Mouse (Mus musculus) G1E-ER4 (cell line): ENCODE measurements around the gene Hdac11. TPM values are rescaled to one million over a fixed set of nuclear protein-coding genes. Genes with fewer than 3 reads are reported as not detected.

Experiments
- GATA1 ChIP-seq: IDR thresholded peaks from one replicate; pipeline ENCODE4 v1.8.0; 2012; ENCODE audit warnings: low read length, inconsistent platforms
- polyA plus RNA-seq: library from polyadenylated mRNA; stranded (reverse); fragments of >175 nt; gene quantifications from 2 replicates; pipeline ENCODE4 v1.2.3, GENCODE M21; 2012

The Hdac11 gene
- polyA plus RNA-seq, 1 experiment: 1.1 TPM

GRCm38 (mm10) chr6:91157237-91157570 lies 739 bp downstream of the Hdac11 start:
- no peak for TF ChIP-seq GATA1

GRCm38 (mm10) chr6:91159047-91159446 lies 2.6 kb downstream of the Hdac11 start:
- TF ChIP-seq GATA1: no peak

DNA sequence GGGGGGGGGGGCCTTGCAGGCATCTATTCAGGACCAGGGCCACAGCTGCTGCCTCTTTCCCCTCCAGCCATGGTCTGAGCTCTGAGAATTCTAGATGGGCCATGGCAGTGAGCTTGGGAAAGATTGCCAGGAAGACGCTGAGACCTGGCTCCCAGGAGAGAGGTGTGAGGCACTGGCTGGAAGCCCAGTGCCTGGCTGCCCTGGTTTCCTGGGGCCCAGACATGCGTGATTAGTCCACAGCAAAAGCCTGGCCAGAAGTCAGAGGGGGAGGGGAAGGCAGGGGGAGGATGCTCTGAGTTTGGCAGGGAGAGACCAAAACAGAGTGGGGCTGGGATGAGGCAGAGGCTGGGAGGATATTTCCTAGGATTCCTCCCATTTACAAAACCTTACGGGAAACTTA lies 3.9 kb downstream of the Hdac11 start:
- TF ChIP-seq GATA1: no peak

GRCm38 (mm10) chr6:91160976-91161375 lies 4.5 kb downstream of the Hdac11 start:
- TF ChIP-seq GATA1: no peak

DNA sequence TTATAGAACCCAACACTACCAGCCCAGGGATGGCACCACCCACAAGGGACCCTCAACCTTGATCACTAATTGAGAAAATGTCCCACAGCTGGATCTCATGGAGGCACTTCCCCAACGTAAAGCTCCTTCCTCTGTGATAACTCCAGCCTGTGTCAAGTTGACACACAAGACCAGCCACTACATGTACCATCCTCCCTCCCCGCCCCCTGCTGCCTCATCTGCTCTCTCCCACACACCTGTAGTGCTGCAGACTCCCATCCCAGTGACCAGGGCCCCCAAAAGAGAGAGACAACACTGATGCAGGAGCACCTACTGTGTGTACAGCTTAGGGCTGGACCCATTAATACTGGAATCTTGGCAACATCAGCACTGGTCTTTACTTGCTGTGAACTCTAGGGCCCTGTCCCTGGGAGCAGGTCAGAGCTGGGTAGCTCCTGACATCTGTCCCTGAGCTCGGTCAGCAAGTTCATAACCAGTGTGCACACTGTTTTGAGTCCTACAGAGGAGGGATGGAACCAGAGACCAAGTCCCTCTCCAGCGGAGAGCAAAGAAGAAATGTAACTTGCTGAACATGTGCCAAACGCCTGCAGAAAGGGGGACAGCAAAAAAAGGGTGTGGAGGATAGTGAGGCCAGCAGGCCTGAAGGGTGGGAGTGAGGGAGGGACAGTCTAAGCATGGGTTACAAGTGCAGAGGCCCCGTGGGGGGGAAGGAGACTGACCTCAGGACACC lies 5.2 kb downstream of the Hdac11 start:
- TF ChIP-seq GATA1: no peak

DNA sequence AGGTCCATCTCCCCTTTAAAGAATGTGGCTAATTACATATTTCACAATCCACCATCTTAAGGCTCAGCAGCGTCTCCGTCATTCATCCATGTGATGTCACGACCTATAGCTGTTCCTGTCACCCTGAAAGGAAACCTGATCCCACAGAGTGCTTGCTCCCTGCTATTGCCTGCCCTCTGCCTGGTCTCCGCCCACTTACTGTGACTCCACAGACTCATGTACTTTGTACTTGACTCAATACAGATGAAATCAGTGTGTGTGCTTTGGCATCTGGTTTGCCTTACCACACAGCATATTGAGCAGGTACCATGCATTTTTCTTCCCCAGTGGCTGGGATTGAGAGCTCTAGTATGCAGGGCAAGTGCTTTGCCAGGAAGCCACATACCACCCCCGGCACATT lies 5.8 kb downstream of the Hdac11 start:
- no peak for TF ChIP-seq GATA1

DNA sequence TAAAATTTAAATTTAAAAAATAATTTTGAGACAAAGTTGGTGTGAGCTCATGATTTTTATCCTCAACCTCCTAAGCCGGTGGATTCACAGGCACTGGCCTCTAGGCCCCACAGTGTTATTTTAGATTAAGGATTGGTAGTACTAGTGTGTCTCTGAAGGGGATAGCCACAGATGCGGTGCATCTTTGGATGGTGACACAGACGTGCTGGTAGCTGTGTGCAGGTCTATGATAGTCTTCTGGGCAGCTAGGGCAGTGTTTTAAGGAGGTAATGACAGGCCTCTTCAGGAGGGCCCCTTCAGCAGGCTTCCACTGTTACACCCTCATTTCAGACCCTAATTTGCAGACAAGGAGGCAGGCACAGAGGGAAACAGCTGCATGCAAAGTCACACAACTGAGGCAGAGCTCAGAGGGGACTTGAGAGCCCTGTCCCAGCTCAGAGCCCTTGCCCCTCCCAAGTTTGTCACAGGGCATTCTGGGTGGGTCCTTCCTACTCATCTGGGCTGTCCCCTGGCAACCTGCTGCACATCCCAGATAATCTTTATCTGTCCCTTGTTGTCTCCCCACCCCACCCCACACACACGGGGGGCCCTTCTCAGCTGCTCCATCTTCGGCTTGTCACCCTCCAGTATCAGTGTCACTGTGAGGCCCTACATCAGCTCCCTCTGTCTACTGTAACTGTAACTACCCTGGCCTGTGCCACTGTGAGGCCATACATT lies 6.9 kb downstream of the Hdac11 start:
- TF ChIP-seq GATA1: no peak

- no peak for TF ChIP-seq GATA1
Observed at GRCm38 (mm10) chr6:91164584-91164983, 8.1 kb downstream of the Hdac11 start.

DNA sequence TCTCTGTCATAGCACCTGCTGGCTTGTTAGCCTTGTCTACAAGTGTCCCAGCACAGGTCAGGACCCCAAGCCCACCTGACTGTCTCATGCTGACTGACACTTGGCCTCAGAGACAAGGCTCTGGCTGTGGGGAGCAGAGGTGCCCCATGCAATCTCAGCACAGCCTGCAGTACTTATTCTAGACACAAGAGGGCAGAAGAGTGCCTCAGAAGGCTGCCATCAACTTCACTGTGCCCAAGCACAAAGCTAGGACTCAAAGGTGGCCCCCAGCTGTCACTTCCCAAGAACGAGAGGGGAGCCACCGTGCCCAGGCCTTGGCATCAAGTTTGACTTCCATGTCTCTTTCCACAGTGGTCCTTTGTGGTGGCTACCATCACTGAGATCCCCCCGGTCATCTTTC lies 8.7 kb downstream of the Hdac11 start:
- no peak for TF ChIP-seq GATA1

DNA sequence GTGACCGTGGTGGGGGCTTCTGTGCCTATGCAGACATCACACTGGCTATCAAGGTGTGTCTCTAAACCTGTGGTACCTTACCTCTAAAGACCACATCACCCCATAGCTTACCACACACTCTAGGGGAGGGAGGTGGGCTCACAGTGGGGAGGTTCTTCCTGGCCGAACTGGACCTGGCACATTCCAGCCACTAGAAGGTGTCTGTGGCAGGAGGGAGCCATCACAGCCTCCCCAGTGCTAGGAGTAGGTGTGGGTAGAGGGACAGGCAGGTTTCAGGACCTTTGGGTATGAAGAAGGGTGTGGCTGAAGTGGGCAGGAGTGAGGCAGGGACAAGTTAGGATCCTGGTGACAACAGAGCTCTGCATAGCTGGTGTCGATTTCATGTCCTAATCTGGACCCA lies 11.4 kb downstream of the Hdac11 start:
- no peak for TF ChIP-seq GATA1

GRCm38 (mm10) chr6:91169129-91169528 lies 12.7 kb downstream of the Hdac11 start:
- no peak for TF ChIP-seq GATA1

GRCm38 (mm10) chr6:91171396-91171895 lies 15.0 kb downstream of the Hdac11 start:
- TF ChIP-seq GATA1: no peak

DNA sequence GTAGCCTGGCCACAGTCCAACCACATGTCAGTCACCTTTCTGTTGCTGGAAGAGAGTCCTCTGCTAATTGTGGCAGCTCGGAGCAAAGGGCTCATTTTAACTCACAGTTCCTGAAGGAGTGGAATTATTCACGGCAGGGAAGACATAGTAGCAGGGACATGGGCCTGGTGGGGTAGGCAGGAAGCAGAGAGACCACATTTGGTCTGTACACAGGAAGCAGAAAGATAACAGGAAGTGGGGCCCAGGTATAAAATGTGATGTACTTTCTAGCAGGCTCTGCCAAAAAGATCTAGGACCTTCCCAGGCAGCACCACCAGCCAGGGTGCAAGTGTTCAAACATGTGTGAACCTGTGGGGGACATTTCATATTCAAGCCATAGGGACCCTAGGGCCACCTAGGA lies 15.9 kb downstream of the Hdac11 start:
- no peak for TF ChIP-seq GATA1

GRCm38 (mm10) chr6:91173221-91173880 lies 16.9 kb downstream of the Hdac11 start:
- TF ChIP-seq GATA1: no peak

- TF ChIP-seq GATA1: no peak
Observed at GRCm38 (mm10) chr6:91174211-91174610, 17.7 kb downstream of the Hdac11 start.

- TF ChIP-seq GATA1: no peak
Observed at GRCm38 (mm10) chr6:91180767-91181171, 24.3 kb downstream of the Hdac11 start.

- no peak for TF ChIP-seq GATA1
Observed at GRCm38 (mm10) chr6:91181320-91181719, 24.9 kb downstream of the Hdac11 start.

DNA sequence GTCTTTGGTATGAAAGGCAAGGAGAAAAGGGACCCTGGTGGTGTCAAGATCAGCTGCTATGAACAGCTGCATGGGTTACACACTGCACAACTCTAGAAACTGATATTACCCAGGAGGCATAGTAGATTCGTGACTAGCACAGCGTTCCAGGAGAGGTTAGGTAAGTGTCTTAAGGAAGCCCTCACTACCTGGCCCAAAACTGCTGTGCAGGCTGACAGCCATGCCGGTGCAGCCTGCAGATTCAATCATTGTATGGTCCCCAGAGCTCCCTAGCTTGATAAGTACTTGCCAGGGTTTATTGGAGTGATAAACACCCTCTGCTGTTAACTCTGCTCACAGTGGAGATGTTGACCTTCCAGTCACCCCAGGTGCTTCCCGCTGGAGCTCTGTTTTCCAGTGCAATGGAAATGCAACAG lies 25.6 kb downstream of the Hdac11 start:
- TF ChIP-seq GATA1: no peak
